Mouse (Mus musculus) heart, embryonic 14.5 days (tissue): ENCODE data around the gene Tmem247. TPM values are rescaled to one million over a fixed set of nuclear protein-coding genes. Genes with fewer than 3 reads are reported as not detected.

ENCODE experiments used
- ATAC-seq: fragments of 200-750 bp; cut with Nextera tagmentation; 2 replicates; pipeline ENCODE4 v1.8.0; 2017; ENCODE audit warnings: low read depth, moderate TSS enrichment; ENCODE audit not compliant: insufficient number of reproducible peaks, insufficient read depth, low FRiP score
- H3K27ac ChIP-seq, 2 experiments: fragments of 200-500 bp in 1 of 2; fragments of 300-500 bp in 1 of 2; sonication (generic) in 1 of 2; replicated peaks in 1 of 2; 2 replicates each; pipeline ENCODE4 v1.5.1; 2012 to 2014; ENCODE audit warnings: low read depth in 2 of 2, low read length in 2 of 2, control low read depth in 1 of 2, mild to moderate bottlenecking in 1 of 2, mixed read lengths in 1 of 2; ENCODE audit not compliant: control insufficient read depth in 1 of 2, insufficient read depth in 1 of 2
- H3K27me3 ChIP-seq: fragments of 300-500 bp; sonication (generic); 2 replicates; pipeline ENCODE4 v1.6.1; 2014; ENCODE audit warnings: mild to moderate bottlenecking, low read length, control low read depth; ENCODE audit not compliant: control insufficient read depth, insufficient read depth
- H3K36me3 ChIP-seq: fragments of 300-500 bp; sonication (generic); 2 replicates; pipeline ENCODE4 v1.6.1; 2014; ENCODE audit warnings: mild to moderate bottlenecking, control low read depth, low read length, mixed read lengths; ENCODE audit not compliant: control insufficient read depth, insufficient read depth
- H3K4me1 ChIP-seq, 2 experiments: fragments of 200-500 bp in 1 of 2; fragments of 300-500 bp in 1 of 2; sonication (generic) in 1 of 2; 2 replicates each; pipeline ENCODE4 v1.6.1; 2012 to 2014; ENCODE audit warnings: low read length in 2 of 2, control low read depth in 1 of 2, mixed read lengths in 1 of 2; ENCODE audit not compliant: control insufficient read depth in 2 of 2, insufficient read depth in 2 of 2
- H3K4me2 ChIP-seq: fragments of 300-500 bp; sonication (generic); 2 replicates; pipeline ENCODE4 v1.6.1; 2014; ENCODE audit warnings: mild to moderate bottlenecking, low read length
- H3K4me3 ChIP-seq, 2 experiments: fragments of 200-500 bp in 1 of 2; fragments of 300-500 bp in 1 of 2; sonication (generic) in 1 of 2; 2 replicates each; pipeline ENCODE4 v1.5.1; 2012 to 2014; ENCODE audit warnings: low read length in 2 of 2, mild to moderate bottlenecking in 2 of 2, control low read depth in 1 of 2, low read depth in 1 of 2, moderate library complexity in 1 of 2; ENCODE audit not compliant: control insufficient read depth in 1 of 2, insufficient read depth in 1 of 2
- H3K9ac ChIP-seq: fragments of 300-500 bp; sonication (generic); 2 replicates; pipeline ENCODE4 v1.6.1; 2014; ENCODE audit warnings: mild to moderate bottlenecking, low read length
- H3K9me3 ChIP-seq: fragments of 300-500 bp; sonication (generic); 2 replicates; pipeline ENCODE4 v1.6.1; 2016; ENCODE audit warnings: low read length, control low read depth; ENCODE audit not compliant: control insufficient read depth
- WGBS: fragments of 180-500 bp; shearing (Covaris S2); extraction: QIAGEN DNeasy Blood & Tissue Kit; methylation state at CpG from one replicate; pipeline ENCODE4 v1.1.7; 2014; 5-methylcytosine and 5-hydroxymethylcytosine counted together
- polyA plus RNA-seq: library from polyadenylated mRNA; unstranded; fragments of >200 nt; fragmentation: Nextera tagmentation; extraction: Ambion mirVana; gene quantifications from 2 replicates; pipeline ENCODE4 v1.2.1, GENCODE M21; 2014

Tmem247 gene
- polyA plus RNA-seq, 1 experiment from 2014 or later, result not detected

DNA sequence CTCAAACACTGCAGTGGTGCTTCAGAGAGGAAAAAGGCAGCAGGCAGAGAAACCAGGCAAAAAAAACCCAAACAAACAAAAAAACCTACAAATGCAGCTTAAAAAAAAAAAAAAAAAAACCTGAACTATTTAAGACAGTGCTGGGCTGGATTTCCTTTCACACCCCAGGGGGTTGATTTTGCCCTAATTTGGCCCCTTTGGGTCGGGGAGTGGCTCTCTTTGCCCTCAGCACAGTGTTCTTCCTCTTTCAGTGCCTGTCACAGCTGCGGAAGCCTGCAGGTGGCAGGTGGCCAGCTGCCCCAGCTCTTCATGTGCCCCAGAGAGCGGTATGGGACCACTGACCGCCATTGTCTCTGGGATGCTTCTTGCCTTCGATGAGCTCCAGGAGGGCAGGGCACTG is 52.4 kb downstream of the Tmem247 start:
- Histone ChIP-seq H3K36me3 (peaks cover 69% of the 10 kb centered on the region), H3K4me1 (peaks cover 31 to 50% of the 10 kb centered on the region in 2 experiments)
- 73% methylated on average over 5 of the region's 5 CpGs for WGBS

GRCm38 (mm10) chr17:86970026-86970750 is 53.0 kb downstream of the Tmem247 start:
- Histone ChIP-seq H3K4me2 (no peak overlapping the region), H3K27ac (no peak overlapping the region), H3K27me3 (no peaks in the 10 kb centered on the region), H3K36me3 (peaks cover 75% of the 10 kb centered on the region), H3K9me3 (no peaks in the 10 kb centered on the region), H3K9ac (no peak overlapping the region), H3K4me1 (peaks cover 26 to 45% of the 10 kb centered on the region in 2 experiments), H3K4me3 (no peak overlapping the region)
- no peak for ATAC-seq
- WGBS, result 92% methylated on average over 15 of the region's 15 CpGs

More for the DNA sequence above, 52.4 kb downstream of the Tmem247 start:
- no peaks in the 10 kb centered on the region for H3K9me3 ChIP-seq
- no peaks in the 10 kb centered on the region for H3K27me3 ChIP-seq
- ATAC-seq, result no peak
- no peak overlapping the region for H3K4me3 ChIP-seq
- H3K27ac ChIP-seq, result peak overlapping the region in 1 of 2 experiments; percentile 96; a peak in 1 of 4 replicates
- H3K9ac ChIP-seq, result no peak overlapping the region
- H3K4me2 ChIP-seq, result no peak overlapping the region

DNA sequence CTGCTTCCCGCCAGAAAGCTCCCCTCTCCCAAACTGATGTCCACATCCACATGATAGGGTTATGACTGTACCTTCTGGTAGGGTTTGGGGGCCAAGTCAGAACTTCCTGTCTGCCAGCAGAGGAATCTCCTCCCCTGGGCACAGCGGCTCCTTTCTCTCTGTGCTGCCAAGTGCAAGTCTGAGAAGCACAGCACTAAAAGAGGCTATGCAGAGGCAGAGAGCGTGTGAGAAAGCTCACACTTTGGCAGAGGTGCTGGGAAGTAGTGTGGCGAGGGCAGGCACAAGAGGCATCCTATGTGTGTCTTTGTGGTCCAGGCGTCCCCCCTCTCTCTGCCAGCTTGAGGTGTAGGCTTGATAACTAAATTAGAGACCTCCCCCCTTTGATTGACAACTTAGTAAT is 53.9 kb downstream of the Tmem247 start:
- no peak for ATAC-seq
- Histone ChIP-seq H3K9ac (no peak overlapping the region), H3K36me3 (peaks cover 77% of the 10 kb centered on the region), H3K4me1 (peaks cover 23 to 38% of the 10 kb centered on the region in 2 experiments), H3K27me3 (no peaks in the 10 kb centered on the region), H3K4me3 (no peak overlapping the region), H3K27ac (no peak overlapping the region), H3K9me3 (no peaks in the 10 kb centered on the region), H3K4me2 (no peak overlapping the region)
- WGBS, result 79% methylated on average over 5 of the region's 5 CpGs

- H3K9ac ChIP-seq, result no peak overlapping the region
- no peak overlapping the region for H3K4me3 ChIP-seq
- H3K4me1 ChIP-seq, result peaks cover 23 to 32% of the 10 kb centered on the region in 2 experiments
- ATAC-seq, result no peak
- no peak overlapping the region for H3K27ac ChIP-seq
- no peaks in the 10 kb centered on the region for H3K9me3 ChIP-seq
- WGBS, result 88% methylated on average over 7 of the region's 7 CpGs
- H3K36me3 ChIP-seq, result peaks cover 75% of the 10 kb centered on the region
- no peaks in the 10 kb centered on the region for H3K27me3 ChIP-seq
- H3K4me2 ChIP-seq, result no peak overlapping the region
These were observed 54.7 kb downstream of the Tmem247 start for GRCm38 (mm10) chr17:86971860-86972259.

Other genes with a start within 250 kb of the Tmem247 start
- gene Epas1, start 163.6 kb upstream of the Tmem247 start, polyA plus RNA-seq, result 13.7 and 15.6 TPM in 2 replicates
- not detected in 2 replicates for gene Atp6v1e2, start 30.5 kb downstream of the Tmem247 start, polyA plus RNA-seq
- 28.0 and 33.5 TPM in 2 replicates for gene Rhoq, start 45.7 kb downstream of the Tmem247 start, polyA plus RNA-seq
- 12.5 and 16.4 TPM in 2 replicates for gene Pigf, start 108.1 kb downstream of the Tmem247 start, polyA plus RNA-seq
- 121 and 130 TPM in 2 replicates for gene Cript, start 108.2 kb downstream of the Tmem247 start, polyA plus RNA-seq
- gene Socs5, start 190.3 kb downstream of the Tmem247 start, polyA plus RNA-seq, result 14.4 and 15.6 TPM in 2 replicates